Mouse (Mus musculus): ENCODE data around the gene Magi1. TPM values are rescaled to one million over a fixed set of nuclear protein-coding genes. Genes with fewer than 3 reads are reported as not detected.

Magi1 gene
- total and polyA plus RNA-seq, 3 experiments = not detected

DNA sequence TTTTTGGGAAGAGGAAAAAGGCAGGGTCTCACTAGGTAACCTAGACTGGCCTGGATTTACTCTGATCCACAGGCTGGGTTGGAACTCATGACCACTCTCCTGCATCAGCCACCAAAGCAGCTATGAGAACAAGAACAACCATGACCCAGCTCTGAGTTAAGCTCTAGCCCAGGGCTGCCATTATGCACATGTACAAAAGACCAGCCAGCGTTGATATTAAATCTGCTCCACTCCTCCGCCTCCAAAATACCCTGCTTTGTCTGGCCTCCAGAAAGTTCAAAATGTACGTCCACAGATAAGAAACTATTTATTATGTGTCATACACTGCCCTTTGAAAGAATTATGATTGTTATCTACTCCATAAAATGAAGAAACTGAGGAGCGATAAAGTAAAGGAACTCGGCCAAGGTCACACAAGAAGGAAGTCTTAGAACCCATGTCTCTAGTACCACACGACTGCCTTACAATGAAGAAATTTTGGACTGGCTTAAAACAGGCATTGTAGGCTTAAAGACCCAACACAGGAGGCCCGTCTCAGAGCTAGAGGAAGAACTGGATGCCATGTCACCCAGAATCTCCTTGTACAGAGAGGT is 223.0 kb downstream of the Magi1 start:
- TF ChIP-seq PAX5 (IDR thresholded peaks at IDR 0.05; ENCODE audit: low read length) = no peak
- TF ChIP-seq NELFE (IDR thresholded peaks at IDR 0.05; ENCODE audit: low read depth, low read length) = no peak
- no peak for TF ChIP-seq POLR2A (IDR thresholded peaks at IDR 0.05; ENCODE audit: low read depth, low read length)
- no peak for TF ChIP-seq CHD2 (IDR thresholded peaks at IDR 0.05; ENCODE audit: low read length)
- no peak for TF ChIP-seq JUND (conservative IDR thresholded peaks at IDR 0.05; ENCODE audit: low read depth, low read length)
- TF ChIP-seq GABPA (IDR thresholded peaks at IDR 0.05; ENCODE audit: insufficient replicate concordance, low read depth, low read length) = no peak
- TF ChIP-seq CHD1 (IDR thresholded peaks at IDR 0.05; ENCODE audit: low read depth, low read length) = no peak
- no peak for TF ChIP-seq USF2 (conservative IDR thresholded peaks at IDR 0.05; ENCODE audit: low read depth, low read length)
- TF ChIP-seq ZKSCAN1 (IDR thresholded peaks at IDR 0.05; ENCODE audit: borderline replicate concordance, low read depth, low read length) = no peak
- TF ChIP-seq MEF2A (IDR thresholded peaks at IDR 0.05; ENCODE audit: borderline replicate concordance, low read depth, low read length) = no peak
- no peak for TF ChIP-seq EP300 (IDR thresholded peaks at IDR 0.05; ENCODE audit: low read length)
- no peak overlapping the region for H3K4me2 ChIP-seq (ENCODE audit: insufficient read depth, low read depth, poor library complexity, severe bottlenecking)
- in situ Hi-C loops (cut with MboI; ENCODE audit: low pct_ligation_motif_present, low pct_unique_long_range_greater_than_20kb, low sequenced_read_pairs) = no loop called here

DNA sequence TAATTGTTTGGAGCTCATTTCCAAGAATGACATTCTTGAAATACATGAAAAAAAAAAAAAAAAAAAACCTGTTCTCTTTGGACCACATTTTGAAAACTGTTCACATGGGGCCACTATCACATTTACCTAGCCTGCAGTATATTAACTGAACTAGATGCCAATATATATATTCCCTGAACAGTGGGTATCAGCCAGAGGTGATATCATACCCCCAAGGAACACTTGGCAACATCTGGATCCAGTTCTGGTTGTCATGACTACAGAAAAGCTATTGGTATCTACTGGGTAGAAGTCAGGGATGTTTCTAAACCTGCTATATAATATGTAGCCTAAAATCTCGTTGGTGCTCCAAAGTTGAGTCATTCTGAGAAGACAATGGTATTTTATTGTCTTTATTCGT is 224.6 kb downstream of the Magi1 start:
- in situ Hi-C loops (cut with MboI; ENCODE audit: low pct_ligation_motif_present, low pct_unique_long_range_greater_than_20kb, low sequenced_read_pairs) = no loop called here
- dilution Hi-C loops (cut with MboI; ENCODE audit: extremely low pct_ligation_motif_present, extremely low pct_unique_long_range_greater_than_20kb, low sequenced_read_pairs) = no loop called here

More for the DNA sequence above, 223.0 kb downstream of the Magi1 start:
- Histone ChIP-seq H3K4me3 (replicated peaks in 1 of 3; ENCODE audit: low read depth in 2 of 3, low read length in 2 of 3, poor library complexity in 1 of 3) (no peak overlapping the region), H3K79me2 (replicated peaks; ENCODE audit: control insufficient read depth, extremely low read depth, insufficient read depth, poor library complexity, severe bottlenecking) (no peaks in the 10 kb centered on the region), H3K4me1 (ENCODE audit: control insufficient read depth in 1 of 2, insufficient read depth in 2 of 2) (no peaks in the 10 kb centered on the region), H3K27me3 (replicated peaks) (no peaks in the 10 kb centered on the region), H3K27ac (ENCODE audit: insufficient read depth, low read depth) (no peak overlapping the region), H3K9me3 (replicated peaks; ENCODE audit: low read length) (peaks cover 69% of the 10 kb centered on the region), H3K36me3 (replicated peaks in 1 of 2; ENCODE audit: control insufficient read depth in 1 of 2, insufficient read depth in 1 of 2, low read length in 1 of 2) (no peaks in the 10 kb centered on the region), H3K9ac (ENCODE audit: insufficient read depth, low read depth) (no peak overlapping the region)
- DNase-seq (ENCODE audit: extremely low read depth) = no peak
- dilution Hi-C loops (cut with MboI; ENCODE audit: extremely low pct_ligation_motif_present, extremely low pct_unique_long_range_greater_than_20kb, low sequenced_read_pairs) = no loop called here

GRCm38 (mm10) chr6:94053920-94054319 is 229.8 kb downstream of the Magi1 start:
- no peak overlapping the region for H3K9ac ChIP-seq (ENCODE audit: insufficient read depth, low read depth)
- H3K4me2 ChIP-seq (ENCODE audit: insufficient read depth, low read depth, poor library complexity, severe bottlenecking) = no peak overlapping the region
- peaks cover 64% of the 10 kb centered on the region for H3K9me3 ChIP-seq (replicated peaks; ENCODE audit: low read length)
- no peaks in the 10 kb centered on the region for H3K36me3 ChIP-seq (replicated peaks in 1 of 2; ENCODE audit: control insufficient read depth in 1 of 2, insufficient read depth in 1 of 2, low read length in 1 of 2)
- H3K4me3 ChIP-seq (replicated peaks in 1 of 3; ENCODE audit: low read depth in 2 of 3, low read length in 2 of 3, poor library complexity in 1 of 3) = no peak overlapping the region
- H3K27me3 ChIP-seq (replicated peaks) = no peaks in the 10 kb centered on the region
- H3K27ac ChIP-seq (ENCODE audit: insufficient read depth, low read depth) = no peak overlapping the region
- TF ChIP-seq BHLHE40 (IDR thresholded peaks at IDR 0.05; ENCODE audit: low read depth, low read length) = no peak
- TF ChIP-seq ELF1 (IDR thresholded peaks at IDR 0.05; ENCODE audit: low read depth, low read length) = no peak
- TF ChIP-seq TCF12 (IDR thresholded peaks at IDR 0.05; ENCODE audit: low read depth, low read length) = no peak
- H3K4me1 ChIP-seq (ENCODE audit: control insufficient read depth in 1 of 2, insufficient read depth in 2 of 2) = no peaks in the 10 kb centered on the region
- no peaks in the 10 kb centered on the region for H3K79me2 ChIP-seq (replicated peaks; ENCODE audit: control insufficient read depth, extremely low read depth, insufficient read depth, poor library complexity, severe bottlenecking)
- in situ Hi-C loops (cut with MboI; ENCODE audit: low pct_ligation_motif_present, low pct_unique_long_range_greater_than_20kb, low sequenced_read_pairs) = no loop called here
- DNase-seq (ENCODE audit: extremely low read depth) = no peak
- dilution Hi-C loops (cut with MboI; ENCODE audit: extremely low pct_ligation_motif_present, extremely low pct_unique_long_range_greater_than_20kb, low sequenced_read_pairs) = no loop called here

More for the DNA sequence above, 224.6 kb downstream of the Magi1 start:
- no peak for DNase-seq (ENCODE audit: extremely low read depth)
- H3K79me2 ChIP-seq (replicated peaks; ENCODE audit: control insufficient read depth, extremely low read depth, insufficient read depth, poor library complexity, severe bottlenecking) = no peaks in the 10 kb centered on the region
- H3K4me1 ChIP-seq (ENCODE audit: control insufficient read depth in 1 of 2, insufficient read depth in 2 of 2) = no peaks in the 10 kb centered on the region
- H3K9me3 ChIP-seq (replicated peaks; ENCODE audit: low read length) = peaks cover 62% of the 10 kb centered on the region
- no peak overlapping the region for H3K4me3 ChIP-seq (replicated peaks in 1 of 3; ENCODE audit: low read depth in 2 of 3, low read length in 2 of 3, poor library complexity in 1 of 3)
- TF ChIP-seq USF1 (IDR thresholded peaks at IDR 0.05; ENCODE audit: low read depth, low read length) = no peak
- TF ChIP-seq ZKSCAN1 (IDR thresholded peaks at IDR 0.05; ENCODE audit: borderline replicate concordance, low read depth, low read length) = no peak
- TF ChIP-seq CHD1 (IDR thresholded peaks at IDR 0.05; ENCODE audit: low read depth, low read length) = no peak
- no peak for TF ChIP-seq JUND (conservative IDR thresholded peaks at IDR 0.05; ENCODE audit: low read depth, low read length)
- no peak for TF ChIP-seq POLR2AphosphoS2 (IDR thresholded peaks at IDR 0.05; ENCODE audit: low read depth, low read length)
- no peak for TF ChIP-seq IRF4 (IDR thresholded peaks at IDR 0.05; ENCODE audit: low read depth, low read length)
- TF ChIP-seq TBP (conservative IDR thresholded peaks at IDR 0.05; ENCODE audit: low read depth, low read length) = no peak
- no peaks in the 10 kb centered on the region for H3K36me3 ChIP-seq (replicated peaks in 1 of 2; ENCODE audit: control insufficient read depth in 1 of 2, insufficient read depth in 1 of 2, low read length in 1 of 2)
- no peak overlapping the region for H3K4me2 ChIP-seq (ENCODE audit: insufficient read depth, low read depth, poor library complexity, severe bottlenecking)
- no peak overlapping the region for H3K9ac ChIP-seq (ENCODE audit: insufficient read depth, low read depth)
- H3K27ac ChIP-seq (ENCODE audit: insufficient read depth, low read depth) = no peak overlapping the region
- no peaks in the 10 kb centered on the region for H3K27me3 ChIP-seq (replicated peaks)

Measured in CH12.LX (cell line).